Mouse (Mus musculus) testis, postnatal 10 days (tissue): ENCODE data around the gene Pde4d.

Source experiments
- DNase-seq: peaks from one replicate; pipeline ENCODE4 v3.0.0; 2021; ENCODE audit warnings: low spot score

Pde4d gene

DNA sequence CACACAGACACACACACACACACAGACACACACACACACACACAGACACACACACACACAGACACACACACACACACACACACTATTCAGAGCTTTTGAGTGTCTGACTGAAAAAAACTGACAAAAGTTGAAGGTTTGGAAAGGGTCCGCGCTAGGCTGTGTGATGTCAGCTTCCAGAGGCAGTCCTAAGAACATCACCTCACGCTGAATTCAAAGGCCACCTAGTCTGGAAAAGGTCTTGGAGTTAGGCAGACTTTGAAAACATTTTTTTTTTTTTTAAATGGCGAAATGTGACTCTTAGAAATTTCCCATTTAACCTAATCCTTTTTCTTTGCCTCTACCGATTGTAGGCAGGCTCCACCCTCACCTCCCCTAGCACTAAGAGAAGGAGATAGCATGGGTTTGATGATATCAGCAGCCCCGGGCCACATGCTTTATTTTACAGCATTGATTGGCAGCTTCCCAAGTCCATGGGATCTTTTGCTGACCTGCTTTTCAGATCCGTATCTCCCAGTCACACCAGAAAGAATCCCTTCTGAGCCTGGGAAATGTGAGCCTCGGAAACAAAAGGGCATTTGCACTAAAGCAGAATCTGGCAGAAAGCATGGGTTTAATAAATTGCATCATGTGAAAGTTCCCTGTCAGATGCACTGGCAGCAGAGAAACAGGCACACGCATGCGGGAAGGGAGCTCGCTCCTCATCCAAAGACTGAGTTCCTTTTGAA, 1373.7 kb downstream of the Pde4d start:
- no peak for DNase-seq

DNA sequence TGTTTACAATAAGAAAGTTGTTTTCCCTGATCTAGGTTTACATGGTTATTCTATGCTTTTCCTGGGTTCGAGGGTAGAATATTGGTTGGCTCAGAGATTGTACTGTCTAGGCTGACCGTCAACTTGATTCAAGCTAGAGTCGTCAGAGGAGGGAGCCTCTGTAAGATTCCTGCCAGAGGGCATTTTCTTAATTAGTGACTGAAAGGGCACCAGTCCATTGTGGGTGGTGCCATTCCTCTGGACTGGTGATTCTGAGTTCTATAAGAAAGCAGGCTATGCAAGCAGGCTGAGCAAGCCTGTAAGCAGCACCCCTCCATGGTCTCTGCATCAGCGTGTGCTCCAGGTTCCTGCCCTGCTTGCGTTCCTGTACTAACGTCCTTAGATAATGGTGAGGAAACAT, 1376.1 kb downstream of the Pde4d start:
- no peak for DNase-seq

DNA sequence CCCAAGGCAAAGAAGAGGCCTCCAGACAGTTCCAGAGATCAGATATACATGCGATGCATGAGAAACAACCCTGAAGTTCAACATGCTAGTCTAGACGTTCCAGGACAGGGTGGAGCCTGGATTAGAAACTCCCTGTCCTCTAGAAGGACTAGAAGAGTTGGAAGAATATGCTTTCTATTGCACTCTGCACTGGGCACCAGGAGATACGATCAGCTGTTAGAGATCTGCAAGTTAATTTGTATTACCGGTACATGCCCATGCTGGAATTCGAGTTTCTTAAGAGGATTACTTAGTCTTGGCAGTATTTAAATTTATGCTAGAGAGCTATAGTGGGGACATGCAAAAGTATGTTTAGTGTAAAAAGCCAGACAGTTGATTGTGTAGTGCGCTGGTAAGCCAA, 1377.6 kb downstream of the Pde4d start:
- DNase-seq: no peak

DNA sequence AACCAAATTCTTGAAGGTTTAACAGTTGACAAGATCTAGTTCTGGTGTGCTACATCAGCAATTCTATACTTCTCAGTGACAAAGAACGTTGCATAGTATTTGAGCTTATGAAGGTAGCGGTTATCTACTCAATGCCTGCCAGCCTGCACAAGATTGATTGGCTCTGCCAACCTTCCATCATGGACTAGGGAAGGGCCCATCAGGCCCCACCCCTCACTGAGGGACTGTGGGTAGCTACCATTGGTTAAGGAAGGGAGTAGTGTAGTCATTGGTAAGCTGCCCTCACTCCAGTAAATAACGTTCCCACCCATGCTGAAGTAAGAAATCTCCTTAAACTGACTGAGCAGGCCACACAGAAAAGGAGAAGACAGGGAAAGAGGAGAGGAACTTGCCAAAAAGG, 1378.2 kb downstream of the Pde4d start:
- no peak for DNase-seq

DNA sequence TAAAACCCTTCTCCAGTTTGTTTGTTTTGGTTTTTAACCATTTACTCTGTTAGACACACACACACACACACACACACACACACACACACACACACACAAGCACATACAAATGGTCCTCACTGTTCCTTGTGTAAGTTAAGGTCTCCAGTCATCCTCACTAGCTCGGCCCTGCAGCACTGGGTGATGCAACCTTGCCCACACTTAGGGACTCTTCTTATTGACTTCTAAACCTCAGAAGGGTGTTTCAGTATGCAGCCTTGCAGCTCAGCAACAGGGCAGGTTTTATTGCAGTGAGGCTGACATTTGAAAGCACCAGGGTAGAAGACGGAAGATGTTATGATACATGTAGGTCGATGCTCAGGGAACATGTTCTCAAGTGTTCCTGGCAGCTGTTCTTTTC, 1379.7 kb downstream of the Pde4d start:
- DNase-seq: no peak

DNA sequence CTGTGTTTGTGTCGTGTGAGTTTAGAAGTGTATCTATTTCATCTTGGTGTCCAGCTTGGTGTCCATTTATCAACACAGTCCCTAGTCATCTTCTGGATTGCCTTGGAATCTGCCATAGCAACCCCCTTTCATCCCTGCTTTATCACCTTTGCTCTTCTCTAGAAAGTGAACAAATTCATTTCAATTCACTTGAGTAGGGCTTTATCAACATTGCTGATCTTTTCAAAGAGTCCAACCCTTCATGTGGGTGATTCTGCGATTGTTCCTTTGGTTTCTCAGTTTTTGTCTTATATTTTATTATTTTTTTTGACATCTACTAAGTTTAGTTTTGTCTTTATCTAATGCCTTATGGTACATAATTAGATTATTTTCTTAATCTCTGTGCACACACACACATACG, 1385.2 kb downstream of the Pde4d start:
- no peak for DNase-seq

DNA sequence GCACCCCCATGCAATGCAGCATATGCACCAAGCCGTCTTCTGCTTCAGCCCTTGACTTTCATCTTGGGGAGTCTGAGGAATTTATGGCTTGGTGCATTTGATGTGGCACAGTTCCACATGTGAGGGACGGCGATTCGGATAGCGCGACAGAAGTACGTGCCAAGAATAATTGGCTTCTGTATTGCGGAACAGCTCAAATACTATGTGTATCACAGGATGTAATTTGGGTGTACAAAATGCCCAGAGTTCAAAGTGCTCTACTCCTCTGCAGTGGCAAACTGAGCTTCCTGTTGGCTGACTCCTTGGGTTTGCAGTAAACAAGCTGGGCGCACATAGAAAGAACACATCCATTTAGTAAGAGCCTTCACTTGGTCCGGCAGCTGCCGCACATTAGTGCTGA, 1387.7 kb downstream of the Pde4d start:
- DNase-seq: no peak

DNA sequence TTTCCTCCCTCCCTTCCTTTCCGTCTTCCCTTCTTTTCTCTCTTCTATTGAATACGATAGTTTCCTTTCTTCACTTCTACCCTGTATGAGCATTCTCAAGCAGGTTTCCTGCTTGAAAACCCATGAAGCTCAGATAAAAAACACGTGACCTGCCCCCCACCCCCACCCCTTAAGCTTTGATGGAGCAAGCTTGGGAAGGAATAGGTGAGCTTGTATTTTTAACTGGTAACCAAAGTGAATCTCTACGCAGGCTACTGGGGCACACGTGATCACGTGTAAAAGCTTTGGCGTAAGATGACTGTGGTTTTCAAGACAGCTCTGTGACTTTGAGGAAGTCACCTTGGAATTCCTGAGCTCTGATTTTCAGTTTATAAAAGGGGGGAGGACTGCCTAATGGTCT, 1388.2 kb downstream of the Pde4d start:
- no peak for DNase-seq

DNA sequence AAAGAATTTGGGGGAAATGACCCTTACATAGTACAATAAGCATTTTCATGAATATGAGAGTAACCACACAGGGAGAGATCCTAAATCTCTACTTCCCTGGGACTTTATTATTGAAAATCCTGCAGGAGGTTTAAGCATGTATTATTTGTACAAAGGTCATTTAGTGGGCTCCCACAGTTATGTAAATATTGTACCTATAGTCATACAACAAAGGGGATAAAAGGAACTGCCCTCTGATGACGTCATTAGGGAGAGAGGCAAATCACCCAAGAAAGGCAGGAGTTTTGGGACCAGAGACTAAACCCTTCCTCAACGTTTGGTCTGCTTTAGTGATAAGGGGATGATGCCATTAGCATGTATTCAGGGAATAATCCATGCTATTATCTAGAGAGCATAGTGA, 1390.5 kb downstream of the Pde4d start:
- DNase-seq: no peak

DNA sequence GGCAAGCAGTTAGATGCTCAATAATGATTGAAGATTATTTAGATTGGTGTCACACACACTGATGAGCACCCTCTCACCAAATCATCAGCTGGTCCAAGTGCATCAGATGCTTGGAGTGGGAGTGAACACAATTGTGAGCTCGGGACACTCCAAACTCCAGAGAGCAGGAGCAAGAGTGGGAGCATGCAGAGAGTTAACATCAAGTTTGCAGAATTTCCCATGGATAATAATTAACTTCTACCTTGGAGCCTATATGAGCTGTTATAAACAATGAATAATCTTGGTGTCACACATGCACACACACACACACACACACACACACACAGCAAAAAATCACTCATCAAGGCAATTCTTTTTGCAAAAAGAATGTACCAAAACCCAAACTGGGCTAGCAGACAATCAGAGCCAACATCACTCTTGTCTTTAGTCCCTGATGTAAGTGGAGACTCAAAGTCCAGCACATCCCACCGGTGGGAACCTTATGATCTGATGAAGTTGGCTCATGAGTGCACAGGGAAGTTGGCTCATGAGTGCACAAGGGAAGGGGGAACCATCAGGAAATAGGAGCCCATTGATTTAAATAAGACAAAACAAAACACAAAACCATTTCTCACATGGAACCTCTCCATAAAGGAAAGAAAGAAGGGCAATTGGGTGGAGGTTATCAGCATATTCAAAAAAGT, 1391.5 kb downstream of the Pde4d start:
- no peak for DNase-seq

DNA sequence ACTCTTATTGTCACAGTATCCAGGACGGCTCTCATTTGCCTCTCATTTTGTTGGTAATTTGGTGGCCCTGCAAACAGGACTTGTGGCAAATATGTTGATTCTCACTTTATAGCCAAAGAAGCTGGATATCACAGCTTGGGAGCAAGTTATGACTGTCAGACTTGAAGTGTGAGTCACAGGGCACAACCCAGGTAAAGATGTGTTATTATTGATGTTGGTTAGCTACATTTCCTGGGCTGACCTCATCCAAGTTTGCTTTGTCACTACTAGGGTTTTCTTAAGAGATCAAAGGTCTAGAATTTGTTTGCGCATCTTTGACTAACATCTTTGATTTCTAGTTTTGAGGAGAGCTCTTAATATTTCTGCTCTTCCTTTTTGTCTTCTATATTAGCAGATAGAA, 1393.2 kb downstream of the Pde4d start:
- no peak for DNase-seq

DNA sequence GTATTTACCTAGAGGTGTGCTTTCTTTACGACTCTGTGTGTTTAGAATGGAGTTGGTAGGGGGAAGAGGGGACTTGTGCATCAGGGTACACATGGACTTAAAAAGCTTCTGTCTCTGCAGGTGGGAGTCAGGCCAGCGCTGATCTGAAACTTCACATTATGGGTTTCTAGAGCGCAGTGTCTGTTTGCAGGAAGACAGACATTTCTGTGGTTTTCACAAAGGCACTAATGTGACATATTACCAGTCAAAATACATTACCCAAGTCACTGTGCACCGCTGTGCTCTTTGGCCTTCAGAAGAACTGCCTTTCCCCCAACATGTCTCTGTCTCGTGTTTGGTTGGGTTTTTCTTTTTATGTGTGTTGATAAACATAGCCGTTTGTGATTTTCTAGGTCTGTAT, 1395.1 kb downstream of the Pde4d start:
- no peak for DNase-seq

DNA sequence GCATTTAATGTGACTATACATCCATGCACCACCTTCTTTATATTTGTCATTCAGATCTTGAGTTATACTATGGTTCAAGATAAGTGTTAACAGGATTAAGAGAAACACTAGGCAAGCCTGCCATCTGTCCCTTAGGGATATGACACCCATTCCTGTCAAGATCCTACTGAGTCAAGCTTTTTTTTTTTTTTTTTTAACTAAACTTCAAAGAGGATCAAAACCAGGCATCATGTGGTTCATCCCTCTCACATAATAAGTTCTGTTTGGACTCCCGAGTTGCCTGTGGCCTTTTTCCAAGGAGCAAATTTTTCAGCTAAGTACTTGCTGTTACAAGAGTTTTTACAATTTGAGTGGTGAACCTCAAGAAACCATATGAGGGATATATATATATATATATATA, 1414.1 kb downstream of the Pde4d start:
- DNase-seq: no peak

DNA sequence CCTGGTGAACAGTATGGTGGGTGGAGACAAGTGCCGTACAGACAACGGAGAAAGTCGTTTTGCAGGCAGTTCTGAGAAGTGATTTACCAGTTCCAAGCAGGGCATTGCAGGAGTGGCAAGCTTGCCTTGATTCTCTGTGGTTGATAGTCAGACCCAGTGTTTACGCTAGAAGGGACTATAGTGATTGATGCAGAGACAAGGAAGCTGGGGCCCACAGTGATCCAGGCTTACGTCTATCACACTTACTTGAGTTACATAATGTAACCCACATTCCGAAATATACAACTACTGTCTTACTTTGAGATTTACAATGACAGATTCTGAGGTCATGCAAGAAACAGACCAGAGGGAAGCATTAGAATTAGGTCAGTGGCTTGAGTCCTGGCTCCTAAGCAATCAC, 1414.6 kb downstream of the Pde4d start:
- no peak for DNase-seq

DNA sequence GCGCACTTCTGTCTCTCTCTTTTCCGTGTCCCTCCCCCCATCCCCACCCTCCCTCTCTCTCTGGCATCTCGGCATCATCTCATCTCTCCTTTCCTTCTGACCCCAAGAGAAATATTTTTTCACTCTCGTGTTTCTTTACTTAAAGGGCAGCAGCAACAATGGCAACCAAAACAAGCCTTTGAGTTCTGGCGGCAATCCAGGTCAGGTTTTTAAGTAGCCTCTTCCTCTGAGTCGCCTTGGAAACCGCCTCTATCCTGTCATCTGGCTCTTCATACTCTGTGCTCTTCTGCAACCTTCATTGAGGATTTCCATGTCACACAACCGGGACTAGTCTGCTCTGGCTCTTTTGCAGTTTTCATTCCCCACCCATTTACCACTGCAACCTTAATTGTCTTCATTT, 1430.6 kb downstream of the Pde4d start:
- no peak for DNase-seq

DNA sequence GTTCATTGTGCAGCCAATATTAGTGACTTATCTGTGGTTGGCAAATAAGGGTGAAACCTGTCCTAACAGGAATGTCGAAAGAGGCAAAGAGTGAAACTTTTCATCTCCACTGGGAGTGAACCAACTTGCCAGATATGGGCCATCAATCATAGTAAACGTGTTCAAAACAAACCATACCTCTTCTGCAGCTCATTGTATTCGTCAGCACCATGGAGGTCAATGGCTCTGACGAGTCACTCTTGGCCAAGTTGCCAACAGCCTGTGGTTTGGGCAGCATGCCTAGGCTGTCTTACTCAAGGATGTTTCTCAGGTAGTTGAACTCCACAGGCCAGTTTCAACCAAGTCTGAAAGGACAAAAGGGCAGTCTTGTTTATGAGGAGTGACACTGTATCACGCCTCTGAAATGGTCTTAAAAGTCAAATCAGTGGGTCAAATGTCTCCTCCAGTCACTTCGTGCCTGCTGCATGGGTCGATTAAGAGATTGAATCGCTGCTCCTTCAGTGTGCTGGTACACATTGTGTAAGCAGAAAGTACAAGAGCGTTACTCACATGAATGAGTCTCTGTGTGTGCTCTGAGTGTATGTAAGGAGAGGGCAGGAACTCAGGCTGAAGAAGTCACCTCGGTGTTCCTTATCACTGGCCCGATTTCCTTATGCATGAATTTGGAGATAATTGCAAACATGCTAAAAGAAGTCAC, 1431.6 kb downstream of the Pde4d start:
- DNase-seq: no peak

DNA sequence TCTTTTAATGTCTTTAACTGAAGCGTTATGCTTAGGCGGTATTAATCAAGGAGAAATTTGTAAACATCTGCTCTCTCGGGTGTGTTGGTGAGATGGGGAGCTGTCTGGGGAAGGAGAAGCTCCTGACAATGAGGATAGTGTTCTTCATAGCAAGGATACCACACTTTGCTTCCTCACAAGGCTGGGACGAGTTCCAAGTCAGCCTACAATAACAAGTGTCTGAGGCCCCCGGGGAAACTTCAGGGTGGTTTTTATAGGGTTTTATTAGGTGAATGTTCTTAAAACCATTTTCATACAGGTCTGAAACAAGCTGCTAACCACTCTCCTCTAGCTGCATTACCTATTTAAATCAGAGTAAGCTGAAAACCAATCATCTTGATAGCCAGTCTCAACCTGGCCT, 1433.9 kb downstream of the Pde4d start:
- DNase-seq: no peak

DNA sequence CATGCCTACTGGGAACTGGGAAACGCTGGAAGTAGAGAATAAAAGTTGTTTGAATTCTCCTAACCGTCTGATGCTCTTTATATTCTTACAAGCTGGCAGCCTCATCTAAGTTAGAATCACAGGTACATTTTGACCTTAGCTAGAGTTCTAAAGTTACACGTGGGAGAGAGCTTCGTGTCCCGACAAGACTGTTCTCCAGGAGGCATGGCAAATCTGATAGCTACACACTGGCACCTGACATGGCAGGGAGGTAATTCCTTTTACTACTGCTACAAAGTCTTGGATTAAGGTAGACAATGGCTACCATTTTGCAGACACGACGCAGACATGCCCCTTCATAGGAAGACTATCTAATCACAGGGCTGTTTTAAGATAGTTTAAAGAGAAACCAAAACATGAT, 1435.1 kb downstream of the Pde4d start:
- DNase-seq: no peak

DNA sequence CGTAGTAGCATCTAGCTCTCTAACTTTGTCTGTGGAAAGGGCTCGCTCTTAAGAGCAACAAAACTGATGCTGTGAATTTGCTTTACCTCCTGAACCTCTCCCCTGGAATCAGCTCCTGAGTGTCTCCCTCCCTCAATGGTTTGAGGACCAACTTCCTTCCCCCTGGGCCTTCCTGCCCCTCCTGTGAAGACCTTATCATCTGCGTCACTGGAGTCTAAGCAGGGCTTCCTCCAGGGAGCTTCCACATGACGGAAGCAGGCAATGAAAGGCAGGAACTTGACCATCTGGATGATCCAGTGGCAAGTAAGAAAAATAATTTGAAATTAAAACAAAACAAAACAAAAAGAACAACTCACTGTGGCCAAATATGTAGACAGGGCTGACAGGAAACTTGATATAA, 1438.5 kb downstream of the Pde4d start:
- DNase-seq: no peak

DNA sequence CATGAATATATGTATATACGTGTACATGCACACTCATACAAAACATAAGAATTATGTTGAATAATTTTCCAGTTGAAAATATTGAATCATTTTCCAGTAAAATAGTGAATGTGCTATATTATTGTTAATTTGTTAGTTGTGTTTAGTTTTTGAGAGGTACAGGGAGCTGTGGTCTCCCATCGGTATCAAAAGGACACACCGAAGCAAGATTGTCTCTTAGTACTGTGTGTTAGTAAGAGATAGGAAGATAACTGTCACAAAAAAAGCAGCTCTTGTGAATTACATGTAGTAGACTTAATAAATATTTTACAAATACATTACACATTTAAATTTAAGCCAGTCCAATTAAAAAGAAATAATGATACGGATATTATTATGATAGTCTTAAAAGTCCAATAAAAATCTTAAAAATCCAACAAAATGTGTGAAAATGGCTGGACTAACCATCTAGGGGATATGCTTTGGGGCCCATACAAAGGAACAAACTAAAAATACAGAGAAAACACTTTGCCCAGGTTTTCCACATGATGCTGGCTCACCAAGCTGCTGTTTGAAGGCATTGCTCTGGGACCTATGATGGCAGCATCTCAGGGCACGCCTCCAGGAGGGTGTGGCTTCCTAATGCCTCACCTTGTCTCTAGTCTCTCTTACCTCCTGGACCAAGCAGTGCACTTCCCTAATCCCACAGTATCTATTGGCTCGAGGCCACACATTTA, 1441.6 kb downstream of the Pde4d start:
- no peak for DNase-seq

DNA sequence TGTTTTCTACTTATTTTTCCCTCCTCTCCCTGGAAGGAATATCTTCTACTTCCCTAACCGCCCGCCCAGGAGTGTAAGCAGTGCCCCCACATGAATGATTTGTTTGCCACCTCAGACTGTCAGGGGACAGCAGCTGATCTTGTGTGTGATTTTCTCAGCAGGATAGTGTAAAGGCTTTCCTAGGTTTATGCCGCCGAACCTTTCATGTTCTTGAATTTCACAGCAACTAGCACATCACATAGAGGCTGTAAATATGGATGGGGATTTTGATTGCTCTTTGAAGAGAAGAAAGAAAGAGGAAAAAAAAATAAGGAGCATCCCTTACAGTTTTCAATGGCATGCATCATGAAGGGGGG, 1442.1 kb downstream of the Pde4d start:
- no peak for DNase-seq

DNA sequence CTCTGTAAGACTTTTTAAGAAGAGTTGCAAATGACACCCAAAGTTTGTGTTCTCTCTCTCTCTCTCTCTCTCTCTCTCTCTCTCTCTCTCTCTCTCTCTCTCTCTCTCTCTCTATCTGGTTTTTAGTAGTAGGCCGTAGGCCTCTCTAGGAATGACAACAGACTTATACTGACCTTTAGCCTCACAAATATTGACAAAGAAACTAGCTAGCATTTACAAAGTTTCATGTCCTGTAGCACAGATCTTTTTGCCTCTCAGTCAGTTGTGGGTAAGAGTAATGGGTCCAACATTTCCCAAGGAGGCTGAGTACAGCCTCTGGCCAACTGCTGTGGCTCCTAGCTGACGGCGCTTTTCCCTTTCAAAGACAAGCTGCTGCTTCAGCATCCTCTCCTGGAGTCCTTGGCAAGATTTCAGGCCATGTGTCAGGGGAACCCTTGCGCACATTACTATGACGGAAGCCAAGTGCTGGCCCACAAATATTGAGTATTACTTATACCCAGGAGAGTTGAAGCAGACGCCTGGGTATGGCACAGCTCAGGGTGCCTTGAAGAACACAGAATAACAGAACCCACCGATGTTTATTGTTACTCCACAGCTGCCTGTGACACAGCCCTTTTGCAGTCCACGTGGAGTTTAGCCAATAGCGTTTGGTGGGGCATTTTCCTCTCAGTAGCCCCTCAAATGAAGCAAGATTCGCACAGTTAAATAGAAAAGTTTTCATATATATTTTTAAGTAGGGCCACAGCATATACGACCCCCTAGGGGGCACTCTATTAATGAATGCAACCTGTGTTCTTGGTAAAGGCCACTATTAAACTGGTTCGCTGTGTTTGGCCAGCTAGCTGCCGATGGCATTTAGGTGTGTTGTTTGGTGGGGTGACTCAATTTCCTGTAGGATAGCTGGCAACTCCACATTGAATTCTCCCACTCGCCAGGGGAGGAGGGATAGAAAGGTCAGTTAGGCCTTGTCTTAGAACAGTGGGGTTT, 1450.0 kb downstream of the Pde4d start:
- DNase-seq: no peak
